Mouse (Mus musculus) embryonic fibroblast, embryonic 13.5 days (primary cell): ENCODE results near the gene Dok5. TPM values are rescaled to one million over a fixed set of nuclear protein-coding genes. Genes with fewer than 3 reads are reported as not detected.

Experiments used
- H3K27ac ChIP-seq: 2 replicates; pipeline ENCODE4 v1.5.1; 2012; ENCODE audit warnings: low read length, control low read depth, inconsistent platforms; ENCODE audit not compliant: insufficient read depth
- H3K4me1 ChIP-seq: 2 replicates; pipeline ENCODE4 v1.6.1; 2011; ENCODE audit warnings: low read length; ENCODE audit not compliant: control insufficient read depth, insufficient read depth
- H3K4me3 ChIP-seq: 2 replicates; pipeline ENCODE4 v1.5.1; 2011; ENCODE audit warnings: mild to moderate bottlenecking, control low read depth, low read length; ENCODE audit not compliant: insufficient read depth
- CTCF ChIP-seq: IDR thresholded peaks from 2 replicates; pipeline ENCODE4 v1.5.1; 2011; ENCODE audit warnings: mild to moderate bottlenecking, control low read depth, low read length, moderate library complexity, borderline replicate concordance; ENCODE audit not compliant: insufficient read depth
- POLR2A ChIP-seq: IDR thresholded peaks from 2 replicates; pipeline ENCODE4 v1.6.1; 2011; ENCODE audit warnings: low read depth, mild to moderate bottlenecking, control low read depth, low read length, moderate library complexity
- polyA plus RNA-seq: library from polyadenylated mRNA; stranded (reverse); fragments of >200 nt; gene quantifications from 2 replicates; pipeline ENCODE4 v1.2.4, GENCODE M21; 2011; ENCODE audit warnings: low read depth; ENCODE audit not compliant: missing spikeins, insufficient read length

The Dok5 gene
- polyA plus RNA-seq: 10.7 and 12.0 TPM in 2 replicates

- TF ChIP-seq CTCF (no peak), POLR2A (peak; percentile 56)
- Histone ChIP-seq H3K4me1 (peaks cover 3% of the 10 kb centered on the region), H3K4me3 (peak within 1 kb of the TSS; percentile 64), H3K27ac (peak within 1 kb of the TSS; percentile 50; the same call in 1 of the 2 replicates)
Observed at GRCm38 (mm10) chr2:170731632-170732561, at the start of gene Dok5. Gene Dok5, plus strand, starts transcription at chr2:170731807.

- Histone ChIP-seq H3K27ac (no peak overlapping the region), H3K4me1 (no peaks in the 10 kb centered on the region), H3K4me3 (no peak overlapping the region)
- TF ChIP-seq POLR2A (no peak), CTCF (peak; percentile 44; the same call in 1 of the 2 replicates)
Observed at GRCm38 (mm10) chr2:170683385-170683784, 48.2 kb upstream of the Dok5 start.

- no peaks in the 10 kb centered on the region for H3K4me1 ChIP-seq
- TF ChIP-seq POLR2A (no peak), CTCF (no peak)
Observed at GRCm38 (mm10) chr2:170695071-170695936, 36.3 kb upstream of the Dok5 start.

GRCm38 (mm10) chr2:170695937-170696510 is 35.6 kb upstream of the Dok5 start:
- TF ChIP-seq CTCF (no peak), POLR2A (no peak)
- no peak overlapping the region for H3K27ac ChIP-seq
- no peaks in the 10 kb centered on the region for H3K4me1 ChIP-seq
- H3K4me3 ChIP-seq: no peak overlapping the region

More at GRCm38 (mm10) chr2:170695071-170695936, 36.3 kb upstream of the Dok5 start:
- H3K27ac ChIP-seq: no peak overlapping the region
- H3K4me3 ChIP-seq: no peak overlapping the region

- Histone ChIP-seq H3K4me1 (no peaks in the 10 kb centered on the region), H3K27ac (no peak overlapping the region), H3K4me3 (no peak overlapping the region)
- TF ChIP-seq POLR2A (no peak), CTCF (no peak; the same call in 1 of the 2 replicates)
Observed at GRCm38 (mm10) chr2:170700471-170700870, 31.1 kb upstream of the Dok5 start.

- Histone ChIP-seq H3K27ac (no peak overlapping the region), H3K4me1 (no peaks in the 10 kb centered on the region), H3K4me3 (no peak overlapping the region)
- TF ChIP-seq CTCF (no peak), POLR2A (no peak)
Observed at GRCm38 (mm10) chr2:170706488-170706887, 25.1 kb upstream of the Dok5 start.

- Histone ChIP-seq H3K4me1 (no peaks in the 10 kb centered on the region), H3K27ac (no peak overlapping the region), H3K4me3 (no peak overlapping the region)
- TF ChIP-seq CTCF (no peak), POLR2A (no peak)
Observed at GRCm38 (mm10) chr2:170707672-170708071, 23.9 kb upstream of the Dok5 start.

GRCm38 (mm10) chr2:170708901-170709300 is 22.7 kb upstream of the Dok5 start:
- Histone ChIP-seq H3K4me1 (no peaks in the 10 kb centered on the region), H3K27ac (no peak overlapping the region), H3K4me3 (no peak overlapping the region)
- TF ChIP-seq CTCF (no peak), POLR2A (no peak)

- Histone ChIP-seq H3K4me1 (no peaks in the 10 kb centered on the region), H3K27ac (no peak overlapping the region), H3K4me3 (no peak overlapping the region)
- TF ChIP-seq POLR2A (no peak), CTCF (no peak)
Observed at GRCm38 (mm10) chr2:170712658-170713285, 18.8 kb upstream of the Dok5 start.
